Mouse (Mus musculus) forebrain, embryonic 10.5 days (tissue): Measurements from ENCODE around the gene Sugp1. TPM values are rescaled to one million over a fixed set of nuclear protein-coding genes. Genes with fewer than 3 reads are reported as not detected.

Experiments used
- DNase-seq: peaks from one replicate; pipeline ENCODE4 v3.0.0-alpha.2; 2017; ENCODE audit warnings: low spot score; ENCODE audit errors: extremely low spot score
- H3K27ac ChIP-seq: fragments of 300-500 bp; sonication (generic); 2 replicates; pipeline ENCODE4 v1.5.1; 2016; ENCODE audit warnings: mild to moderate bottlenecking
- H3K27me3 ChIP-seq: fragments of 300-500 bp; sonication (generic); 2 replicates; pipeline ENCODE4 v1.6.1; 2016; ENCODE audit warnings: mild to moderate bottlenecking; ENCODE audit not compliant: poor library complexity, severe bottlenecking
- H3K36me3 ChIP-seq: fragments of 300-500 bp; sonication (generic); replicated peaks from 2 replicates; pipeline ENCODE4 v1.6.1; 2016; ENCODE audit warnings: mild to moderate bottlenecking, moderate library complexity
- H3K4me1 ChIP-seq: fragments of 300-500 bp; sonication (generic); 2 replicates; pipeline ENCODE4 v1.6.1; 2016
- H3K4me3 ChIP-seq: fragments of 300-500 bp; sonication (generic); 2 replicates; pipeline ENCODE4 v1.5.1; 2016; ENCODE audit warnings: mild to moderate bottlenecking, moderate library complexity
- H3K9me3 ChIP-seq: fragments of 300-500 bp; sonication (generic); 2 replicates; pipeline ENCODE4 v1.6.1; 2016; ENCODE audit warnings: mild to moderate bottlenecking, moderate library complexity
- WGBS: fragments of 180-500 bp; shearing (Covaris S2); methylation state at CpG from one replicate; pipeline ENCODE4 v1.1.7; 2016; 5-methylcytosine and 5-hydroxymethylcytosine counted together
- microRNA-seq: library from miRNA; unstranded; fragments of <30 nt; microRNA quantifications from one replicate; pipeline ENCODE4, GENCODE M21; 2017
- polyA plus RNA-seq: library from polyadenylated mRNA; unstranded; fragments of >200 nt; fragmentation: Nextera tagmentation; extraction: Ambion mirVana; gene quantifications from 2 replicates; pipeline ENCODE4 v1.2.1, GENCODE M21; 2016

The Sugp1 gene
- polyA plus RNA-seq, 1 experiment from 2014 or later: 55.3 TPM

- peak within 1 kb of the TSS; percentile 87 for H3K27ac ChIP-seq
- H3K9me3 ChIP-seq: no peaks in the 10 kb centered on the region
- 3% methylated on average over 19 of the region's 19 CpGs for WGBS
These were observed 78.1 kb downstream of the Sugp1 start, which contains the start of gene Ncan for GRCm38 (mm10) chr8:70120667-70121066. Ncan (minus strand) TSS chr8:70120873.

More at GRCm38 (mm10) chr8:70120667-70121066, 78.1 kb downstream of the Sugp1 start, which contains the start of gene Ncan:
- DNase-seq: peak; percentile 87
- Histone ChIP-seq H3K36me3 (no peaks in the 10 kb centered on the region), H3K4me3 (peak within 1 kb of the TSS; percentile 60), H3K4me1 (peaks cover 33% of the 10 kb centered on the region), H3K27me3 (peaks cover 68% of the 10 kb centered on the region)

Small RNAs within 50 kb of the gene (microRNA-seq; reads per million reads assigned to microRNA genes)
- gene Mir7066: not detected

Other genes starting within 250 kb of the Sugp1 start
- gene Gmip, start 234.1 kb upstream of the Sugp1 start, polyA plus RNA-seq: 6.5 and 6.7 TPM in 2 replicates
- 0.87 and 0.88 TPM in 2 replicates for gene Lpar2, start 220.4 kb upstream of the Sugp1 start, polyA plus RNA-seq
- gene Pbx4, start 210.3 kb upstream of the Sugp1 start, polyA plus RNA-seq: 41.6 and 45.7 TPM in 2 replicates
- gene Cilp2, start 155.1 kb upstream of the Sugp1 start, polyA plus RNA-seq: 0.36 and 0.53 TPM in 2 replicates
- gene Tssk6, start 140.6 kb upstream of the Sugp1 start, polyA plus RNA-seq: 5.1 and 5.3 TPM in 2 replicates
- 165 and 170 TPM in 2 replicates for gene Ndufa13, start 140.3 kb upstream of the Sugp1 start, polyA plus RNA-seq
- 3.8 and 5.1 TPM in 2 replicates for gene Yjefn3, start 140.1 kb upstream of the Sugp1 start, polyA plus RNA-seq
- 51.7 and 57.1 TPM in 2 replicates for gene Gatad2a, start 46.4 kb upstream of the Sugp1 start, polyA plus RNA-seq
- 54.5 and 58.6 TPM in 2 replicates for gene Mau2, start 79 bp upstream of the Sugp1 start, polyA plus RNA-seq
- gene Tm6sf2, start 30.1 kb downstream of the Sugp1 start, polyA plus RNA-seq: 0.35 and 0.68 TPM in 2 replicates
- gene Hapln4, start 40.6 kb downstream of the Sugp1 start, polyA plus RNA-seq: 0.05 and 0.12 TPM in 2 replicates
- 10.5 and 13.5 TPM in 2 replicates for gene Ncan, start 78.1 kb downstream of the Sugp1 start, polyA plus RNA-seq
- gene Nr2c2ap, start 88.5 kb downstream of the Sugp1 start, polyA plus RNA-seq: 35.7 and 37.9 TPM in 2 replicates
- 17.1 and 19.2 TPM in 2 replicates for gene Rfxank, start 96.3 kb downstream of the Sugp1 start, polyA plus RNA-seq
- 38.5 and 41.6 TPM in 2 replicates for gene Borcs8, start 96.7 kb downstream of the Sugp1 start, polyA plus RNA-seq
- gene Mef2b, start 96.9 kb downstream of the Sugp1 start, polyA plus RNA-seq: 0.71 and 0.74 TPM in 2 replicates
- gene Tmem161a, start 129.5 kb downstream of the Sugp1 start, polyA plus RNA-seq: 68.8 and 70.2 TPM in 2 replicates
- gene Slc25a42, start 169.5 kb downstream of the Sugp1 start, polyA plus RNA-seq: 2.2 and 2.6 TPM in 2 replicates
- 55.7 and 56.7 TPM in 2 replicates for gene Sugp2, start 191.4 kb downstream of the Sugp1 start, polyA plus RNA-seq
- 29.4 and 32.7 TPM in 2 replicates for gene Armc6, start 191.7 kb downstream of the Sugp1 start, polyA plus RNA-seq
- 115 and 120 TPM in 2 replicates for gene Homer3, start 240.0 kb downstream of the Sugp1 start, polyA plus RNA-seq